Comparison of ENCODE assay signal across 15 mouse cellular contexts in genomic region chr8:115806139-115806538, GRCm38 (mm10).
DNase-seq lines count a peak whose midpoint lies in the region; ATAC-seq lines count a peak whose summit lies in the region.
"Had no signal": no experiment of that assay in that cellular context is flagged by ENCODE, and none has a peak within 500 bp of the region (broad histone marks: within the 10 kb centered on the region; RNA-seq: fewer than 3 reads in every experiment).

No protein-coding gene starts in this region.

- no peaks in the 10 kb centered on the region for H3K9me3 ChIP-seq in heart, embryonic 12.5 days (replicated peaks)
- no peaks in the 10 kb centered on the region for H3K9me3 ChIP-seq in embryonic facial prominence, embryonic 14.5 days (ENCODE audit: control insufficient read depth, low read length)
- H3K9me3 ChIP-seq: limb, embryonic 10.5 days; neural tube, embryonic 12.5 days had no signal

- WGBS in heart, embryonic 12.5 days: 66% methylated on average over 6 of the region's 6 CpGs
- WGBS in embryonic facial prominence, embryonic 14.5 days: 60% methylated on average over 6 of the region's 6 CpGs

- H3K27ac ChIP-seq in heart, embryonic 12.5 days (ENCODE audit: poor library complexity, severe bottlenecking): no peak overlapping the region
- 0 out of 2 replicates have a peak overlapping the region, but pooled peaks have one; percentile 3 for H3K27ac ChIP-seq in embryonic facial prominence, embryonic 14.5 days (replicated peaks; ENCODE audit: low read depth, low read length)
- H3K27ac ChIP-seq: gastrocnemius, adult 2 months; limb, embryonic 10.5 days; liver, embryonic 14.5 days; neural tube, embryonic 12.5 days had no signal

- H3K4me3 ChIP-seq in heart, embryonic 12.5 days: no peak overlapping the region
- H3K4me3 ChIP-seq in embryonic facial prominence, embryonic 14.5 days (ENCODE audit: low read depth, low read length): no peak overlapping the region
- H3K4me3 ChIP-seq: erythroblast, embryonic 14.5 days; gastrocnemius, adult 2 months; limb, embryonic 10.5 days; neural tube, embryonic 12.5 days had no signal

- no peaks in the 10 kb centered on the region for H3K36me3 ChIP-seq in heart, embryonic 12.5 days
- no peaks in the 10 kb centered on the region for H3K36me3 ChIP-seq in embryonic facial prominence, embryonic 14.5 days (ENCODE audit: control insufficient read depth, insufficient read depth, low read length)
- H3K36me3 ChIP-seq: limb, embryonic 10.5 days; neural tube, embryonic 12.5 days had no signal

- 0 out of 2 replicates have a peak, but pooled peaks cover 9% of the 10 kb centered on the region for H3K4me1 ChIP-seq in heart, embryonic 12.5 days (replicated peaks)
- no peaks in the 10 kb centered on the region for H3K4me1 ChIP-seq in embryonic facial prominence, embryonic 14.5 days (ENCODE audit: control insufficient read depth, insufficient read depth, low read length)
- H3K4me1 ChIP-seq: neural tube, embryonic 12.5 days had no signal

- no peak for DNase-seq in heart, postnatal 14 days
- DNase-seq in cerebellum, adult 8-10 months: peak; percentile 14
- peak; percentile 19 for DNase-seq in embryonic facial prominence, embryonic 14.5 days (ENCODE audit: low spot score)
- DNase-seq in lung, postnatal 25 days (ENCODE audit: low spot score): peak; percentile 31
- no peak for DNase-seq in embryo, embryonic 10.5 days (ENCODE audit: low spot score)
- DNase-seq: adrenal gland, postnatal 25 days; heart, postnatal 36 days; spleen, adult 18-20 months had no signal

- intact Hi-C loops in heart, postnatal 14 days (cut with DNase I): no loop called here

- H3K27me3 ChIP-seq in heart, embryonic 12.5 days (replicated peaks): no peaks in the 10 kb centered on the region
- H3K27me3 ChIP-seq in embryonic facial prominence, embryonic 14.5 days (replicated peaks; ENCODE audit: control insufficient read depth, insufficient read depth, low read length): no peaks in the 10 kb centered on the region
- H3K27me3 ChIP-seq: neural tube, embryonic 12.5 days had no signal

- H3K9ac ChIP-seq in heart, embryonic 12.5 days: no peak overlapping the region
- H3K9ac ChIP-seq in embryonic facial prominence, embryonic 14.5 days (ENCODE audit: low read depth, low read length): no peak overlapping the region
- H3K9ac ChIP-seq: liver, embryonic 14.5 days; neural tube, embryonic 12.5 days had no signal

- ATAC-seq in heart, embryonic 12.5 days (ENCODE audit: insufficient number of reproducible peaks, low FRiP score): no peak
- no peak for ATAC-seq in embryonic facial prominence, embryonic 14.5 days (ENCODE audit: low read depth)
- no peak for ATAC-seq in granulocyte monocyte progenitor cell, adult 5-6 weeks (replicated peaks; ENCODE audit: poor library complexity, severe bottlenecking)

- peak overlapping the region; percentile 23; the same call in 1 of the 2 replicates for H3K4me2 ChIP-seq in heart, embryonic 12.5 days
- H3K4me2 ChIP-seq in embryonic facial prominence, embryonic 14.5 days (ENCODE audit: low read depth, low read length): no peak overlapping the region
- H3K4me2 ChIP-seq: neural tube, embryonic 12.5 days had no signal

Comparison
In these comparisons a context has a peak if more than half of its experiments do, and no peak if none do; other contexts are left out.
1. DNase-seq: peak in cerebellum, adult 8-10 months (single experiment), embryonic facial prominence, embryonic 14.5 days (single experiment) and lung, postnatal 25 days (single experiment); none in heart, postnatal 14 days (0 of 2) and embryo, embryonic 10.5 days (single experiment).